Mouse (Mus musculus): ENCODE measurements around the gene Rabac1. TPM values are rescaled to one million over a fixed set of nuclear protein-coding genes. Genes with fewer than 3 reads are reported as not detected.

The Rabac1 gene
- polyA plus RNA-seq, 1 experiment from 2014 or later, result 315 TPM

DNA sequence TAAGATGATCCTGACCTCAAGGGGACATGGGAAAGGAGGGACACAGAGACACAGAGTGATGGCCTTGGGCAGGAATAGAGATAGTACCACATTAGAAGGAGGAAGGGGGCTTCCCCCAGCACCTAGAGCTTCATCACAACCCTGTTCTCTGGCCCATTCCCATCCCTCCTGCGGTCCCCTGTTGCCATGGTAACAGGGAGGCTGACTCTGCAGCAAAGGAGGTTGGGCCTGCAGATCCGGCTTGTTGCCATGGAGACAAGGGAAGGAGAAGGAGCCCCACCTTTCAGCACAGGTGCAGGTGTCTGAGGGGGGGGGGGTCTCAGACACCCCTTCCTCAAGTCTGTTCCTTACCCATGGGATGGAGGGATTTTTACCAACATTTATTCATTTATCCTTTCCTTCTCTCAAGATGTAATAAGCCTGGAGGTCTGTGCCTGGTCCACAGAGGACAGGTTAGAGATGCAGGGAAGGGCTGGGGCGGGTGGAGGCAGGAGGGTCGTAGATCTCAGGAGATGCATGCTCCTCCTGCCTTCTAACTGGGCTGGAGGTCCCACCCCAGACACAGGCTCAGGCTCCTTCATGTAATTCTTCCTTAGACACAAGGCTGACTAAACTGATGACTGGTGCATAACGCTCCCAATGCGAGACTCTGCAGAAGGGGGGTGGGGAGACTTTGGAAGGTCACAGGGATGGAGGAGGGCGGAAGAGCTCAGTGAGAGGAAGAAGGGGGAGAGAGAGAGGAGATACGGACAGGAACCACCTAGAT lies 35.2 kb upstream of the Rabac1 start:
- H3K4me3 ChIP-seq (replicated peaks; ENCODE audit: low read depth, low read length), result no peak overlapping the region
- H3K27ac ChIP-seq, result no peak overlapping the region
- H3K9ac ChIP-seq (ENCODE audit: low read depth, low read length), result no peak overlapping the region
- TF ChIP-seq CTCF (IDR thresholded peaks at IDR 0.05; ENCODE audit: low read depth), result no peak
- no peak overlapping the region for H3K4me2 ChIP-seq (ENCODE audit: low read length)
- H3K9me3 ChIP-seq (replicated peaks; ENCODE audit: low read length), result no peaks in the 10 kb centered on the region
- peaks cover 9% of the 10 kb centered on the region; the same call in 1 of the 2 replicates for H3K4me1 ChIP-seq (replicated peaks; ENCODE audit: insufficient read depth, low read length)
- H3K36me3 ChIP-seq (ENCODE audit: insufficient read depth, low read length), result no peaks in the 10 kb centered on the region
- peaks cover 49% of the 10 kb centered on the region for H3K27me3 ChIP-seq (ENCODE audit: insufficient read depth, low read length)
- 28% methylated on average over 8 of the region's 8 CpGs for WGBS
- ATAC-seq (replicated peaks; ENCODE audit: low FRiP score, low read depth) (no peak), DNase-seq (ENCODE audit: low spot score) (no peak)

DNA sequence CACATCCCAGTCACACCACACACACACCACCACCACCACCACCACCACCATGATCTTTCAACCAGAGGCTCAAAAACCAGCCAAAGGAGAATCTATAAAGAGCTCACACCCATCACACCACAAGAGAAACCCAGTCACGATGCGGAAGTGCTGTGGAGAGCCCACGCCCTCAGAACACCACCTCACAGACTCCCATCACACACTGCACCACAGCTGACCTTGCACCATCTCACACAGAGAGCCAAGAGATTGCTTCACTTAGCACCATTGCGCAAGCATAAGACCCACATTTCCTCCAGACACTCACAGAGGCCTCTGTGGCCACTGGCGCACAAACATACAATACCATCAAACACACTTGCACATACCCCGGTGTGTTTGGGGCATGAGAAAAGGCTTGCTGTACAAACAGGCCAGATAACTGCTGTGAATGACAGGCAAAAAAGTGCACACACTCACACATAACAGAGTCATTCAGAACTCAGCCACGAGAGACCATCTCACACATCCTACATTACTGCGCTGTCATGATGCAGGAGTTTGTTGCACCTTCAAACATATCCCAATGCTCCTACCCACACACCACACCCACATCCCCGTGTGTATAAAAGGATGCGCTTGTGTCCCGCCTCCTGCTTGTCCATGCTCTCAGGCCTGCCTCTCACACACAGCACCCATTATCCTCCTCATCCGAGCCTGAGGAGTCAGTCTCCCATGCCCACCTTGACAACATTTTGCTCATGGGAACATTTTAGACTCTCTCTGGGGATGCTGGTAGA lies 34.2 kb upstream of the Rabac1 start:
- TF ChIP-seq CTCF (IDR thresholded peaks at IDR 0.05; ENCODE audit: low read depth), result no peak
- H3K36me3 ChIP-seq (ENCODE audit: insufficient read depth, low read length), result no peaks in the 10 kb centered on the region
- ATAC-seq (replicated peaks; ENCODE audit: low FRiP score, low read depth), result no peak
- H3K27me3 ChIP-seq (ENCODE audit: insufficient read depth, low read length), result peaks cover 49% of the 10 kb centered on the region
- no peak overlapping the region for H3K4me2 ChIP-seq (ENCODE audit: low read length)
- H3K27ac ChIP-seq, result no peak overlapping the region
- H3K9ac ChIP-seq (ENCODE audit: low read depth, low read length), result no peak overlapping the region
- H3K4me3 ChIP-seq (replicated peaks; ENCODE audit: low read depth, low read length), result no peak overlapping the region
- H3K9me3 ChIP-seq (replicated peaks; ENCODE audit: low read length), result no peaks in the 10 kb centered on the region
- peaks cover 9% of the 10 kb centered on the region; the same call in 1 of the 2 replicates for H3K4me1 ChIP-seq (replicated peaks; ENCODE audit: insufficient read depth, low read length)
- DNase-seq (ENCODE audit: low spot score), result no peak
- WGBS, result 81% methylated on average over 12 of the region's 12 CpGs

DNA sequence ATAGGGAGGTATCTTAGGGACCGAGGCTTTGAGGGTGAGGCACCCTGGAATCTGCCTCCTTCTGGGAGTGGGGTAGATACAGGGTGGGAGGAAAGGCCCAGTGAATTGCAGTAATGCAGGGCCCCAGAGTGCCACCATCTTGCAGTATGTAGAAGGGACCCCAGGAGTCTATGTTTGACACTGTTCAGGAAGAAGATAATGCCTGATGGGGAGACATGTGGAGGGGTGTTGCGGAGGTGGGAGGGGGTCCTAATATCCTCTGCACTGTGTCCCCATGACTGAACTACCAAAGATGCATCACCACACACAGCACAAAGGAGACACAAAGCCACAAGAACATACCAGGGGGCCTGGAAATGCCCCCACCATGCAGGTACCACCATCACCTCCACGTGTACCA lies 33.6 kb upstream of the Rabac1 start:
- H3K4me3 ChIP-seq (replicated peaks; ENCODE audit: low read depth, low read length), result peak overlapping the region; percentile 22; the same call in 1 of the 2 replicates
- ATAC-seq (replicated peaks; ENCODE audit: low FRiP score, low read depth), result no peak

DNA sequence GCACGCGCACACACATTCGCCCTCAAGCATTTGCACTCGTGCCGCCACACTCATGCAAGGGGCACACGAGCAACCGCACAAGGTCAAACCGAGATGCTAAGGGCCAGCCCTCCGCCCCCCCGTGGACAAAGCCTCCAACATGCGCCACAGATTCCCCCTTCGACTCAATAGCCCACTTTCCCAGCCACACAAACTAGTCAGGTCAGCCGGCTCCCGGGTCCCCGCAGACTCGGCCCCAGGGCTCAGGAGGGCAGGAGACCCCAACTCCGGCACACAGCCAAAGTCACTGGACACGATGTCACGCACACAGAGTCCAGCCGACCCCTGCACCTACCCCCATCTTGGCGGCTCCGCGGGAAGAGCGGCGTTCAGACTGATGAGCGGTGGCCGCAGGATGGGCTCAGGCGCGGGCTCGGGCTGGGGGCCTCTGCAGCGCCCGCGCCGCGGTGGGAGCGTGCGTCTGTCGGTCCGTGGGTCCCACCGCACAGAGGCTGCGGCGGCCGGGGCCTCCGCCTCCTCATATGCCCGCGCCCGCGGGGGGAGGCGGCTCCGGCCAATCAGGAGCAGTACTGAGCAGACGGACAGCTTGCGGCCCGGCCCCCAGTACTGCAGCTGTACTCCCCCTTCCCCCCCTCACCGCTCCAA lies 33.0 kb upstream of the Rabac1 start, which contains the start of gene Atp1a3:
Atp1a3 (minus strand) TSS at position 538 of the 645 bp plus-strand sequence.
- Histone ChIP-seq H3K27me3 (ENCODE audit: insufficient read depth, low read length) (peaks cover 39% of the 10 kb centered on the region), H3K9me3 (replicated peaks; ENCODE audit: low read length) (no peaks in the 10 kb centered on the region), H3K4me1 (replicated peaks; ENCODE audit: insufficient read depth, low read length) (peaks cover 7% of the 10 kb centered on the region; the same call in 1 of the 2 replicates), H3K36me3 (ENCODE audit: insufficient read depth, low read length) (no peaks in the 10 kb centered on the region), H3K27ac (no peak within 1 kb of the TSS), H3K9ac (ENCODE audit: low read depth, low read length) (no peak within 1 kb of the TSS), H3K4me3 (replicated peaks; ENCODE audit: low read depth, low read length) (peak within 1 kb of the TSS; percentile 22), H3K4me2 (ENCODE audit: low read length) (peak within 1 kb of the TSS; percentile 51)
- no peak for TF ChIP-seq CTCF (IDR thresholded peaks at IDR 0.05; ENCODE audit: low read depth)
- DNase-seq (ENCODE audit: low spot score) (peak; percentile 10), ATAC-seq (replicated peaks; ENCODE audit: low FRiP score, low read depth) (peak; percentile 34; the same call in 1 of the 2 replicates)
- WGBS, result under 1% methylated on average over 54 of the region's 54 CpGs

More for the DNA sequence above, 33.6 kb upstream of the Rabac1 start:
- no peak for TF ChIP-seq CTCF (IDR thresholded peaks at IDR 0.05; ENCODE audit: low read depth)
- DNase-seq (ENCODE audit: low spot score), result no peak
- H3K4me2 ChIP-seq (ENCODE audit: low read length), result peak overlapping the region; percentile 51
- WGBS, result 67% methylated on average over 3 of the region's 3 CpGs
- peaks cover 44% of the 10 kb centered on the region for H3K27me3 ChIP-seq (ENCODE audit: insufficient read depth, low read length)
- peaks cover 9% of the 10 kb centered on the region; the same call in 1 of the 2 replicates for H3K4me1 ChIP-seq (replicated peaks; ENCODE audit: insufficient read depth, low read length)
- H3K9me3 ChIP-seq (replicated peaks; ENCODE audit: low read length), result no peaks in the 10 kb centered on the region
- H3K9ac ChIP-seq (ENCODE audit: low read depth, low read length), result no peak overlapping the region
- H3K27ac ChIP-seq, result no peak overlapping the region
- H3K36me3 ChIP-seq (ENCODE audit: insufficient read depth, low read length), result no peaks in the 10 kb centered on the region

DNA sequence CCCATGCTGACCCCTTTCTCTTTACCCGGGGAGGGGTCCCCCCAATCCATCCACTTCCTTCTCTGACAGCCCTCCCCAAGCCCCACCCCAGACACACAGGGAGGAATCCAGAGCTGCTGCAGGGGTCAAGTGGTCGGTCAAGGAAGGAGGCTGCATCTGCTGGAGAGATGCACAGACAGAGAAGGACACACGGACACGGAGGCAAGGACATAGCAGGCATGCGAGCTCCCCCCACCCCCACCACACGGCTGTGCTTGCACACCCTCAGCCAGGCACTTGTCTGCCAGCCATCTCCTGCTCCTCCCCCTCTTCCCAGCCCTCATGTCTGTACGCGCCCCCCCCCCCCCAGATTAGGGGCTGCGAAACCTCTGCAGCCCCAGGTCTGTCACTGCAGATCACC lies 32.3 kb upstream of the Rabac1 start:
- Histone ChIP-seq H3K4me1 (replicated peaks; ENCODE audit: insufficient read depth, low read length) (peaks cover 2% of the 10 kb centered on the region; the same call in 1 of the 2 replicates), H3K9ac (ENCODE audit: low read depth, low read length) (no peak overlapping the region), H3K36me3 (ENCODE audit: insufficient read depth, low read length) (no peaks in the 10 kb centered on the region), H3K27ac (no peak overlapping the region), H3K4me2 (ENCODE audit: low read length) (no peak overlapping the region), H3K4me3 (replicated peaks; ENCODE audit: low read depth, low read length) (no peak overlapping the region), H3K27me3 (ENCODE audit: insufficient read depth, low read length) (peaks cover 37% of the 10 kb centered on the region), H3K9me3 (replicated peaks; ENCODE audit: low read length) (no peaks in the 10 kb centered on the region)
- DNase-seq (ENCODE audit: low spot score) (no peak), ATAC-seq (replicated peaks; ENCODE audit: low FRiP score, low read depth) (no peak)
- WGBS, result 49% methylated on average over 7 of the region's 9 CpGs
- TF ChIP-seq CTCF (IDR thresholded peaks at IDR 0.05; ENCODE audit: low read depth), result no peak

Data from kidney, postnatal 0 days (tissue).